Mouse (Mus musculus) T-helper 2 cell (primary cell): ENCODE measurements around the gene Zbtb21.

ENCODE experiments used
- in situ Hi-C: fragments of 300-600 bp; cut with MboI, MseI; formaldehyde crosslinking; loops from one replicate; pipeline ENCODE4 v1.15.1; 2025; ENCODE audit warnings: high pct_unique_total_duplicates

Gene Zbtb21

GRCm38 (mm10) chr16:97962151-97962948 is at the start of gene Zbtb21, which contains the start of gene C2cd2:
Gene Zbtb21, minus strand, starts transcription at chr16:97962622.
Gene C2cd2, minus strand, starts transcription at chr16:97962598.
- in situ Hi-C loops = loop anchor here (5.0 to 10.0 kb wide), 2 partner anchors 35 to 108 kb away; partner anchors contain the start of genes B230307C23Rik and Prdm15

- in situ Hi-C loops = loop anchor here (5.0 to 10.0 kb wide), 2 partner anchors 35 to 143 kb away; partner anchors contain the start of genes C2cd2, Prdm15 and Zbtb21
Observed at GRCm38 (mm10) chr16:97997383-97997731, 34.9 kb upstream of the Zbtb21 start.

- in situ Hi-C loops = loop anchor here (5.0 to 10.0 kb wide), 2 partner anchors 34 to 142 kb away; partner anchors contain the start of genes C2cd2, Prdm15 and Zbtb21
Observed at GRCm38 (mm10) chr16:97996616-97997382, 34.4 kb upstream of the Zbtb21 start, which contains the start of gene B230307C23Rik. Gene B230307C23Rik, plus strand, starts transcription at chr16:97997315.

GRCm38 (mm10) chr16:97995849-97996615 is 33.6 kb upstream of the Zbtb21 start:
- in situ Hi-C loops = loop anchor here (5.0 to 10.0 kb wide), 2 partner anchors 34 to 141 kb away; partner anchors contain the start of genes C2cd2, Prdm15 and Zbtb21

- in situ Hi-C loops = loop anchor here (10.0 kb wide), 1 partner anchor 138 kb away; the partner anchor contains the start of gene Prdm15
Observed at GRCm38 (mm10) chr16:97992477-97992876, 30.1 kb upstream of the Zbtb21 start.

GRCm38 (mm10) chr16:97991517-97991916 is 29.1 kb upstream of the Zbtb21 start:
- in situ Hi-C loops = loop anchor here (10.0 kb wide), 1 partner anchor 137 kb away; the partner anchor contains the start of gene Prdm15

GRCm38 (mm10) chr16:97984589-97984988 is 22.2 kb upstream of the Zbtb21 start:
- in situ Hi-C loops = no loop called here

- in situ Hi-C loops = no loop called here
Observed at GRCm38 (mm10) chr16:97981362-97981761, 18.9 kb upstream of the Zbtb21 start.

GRCm38 (mm10) chr16:97977722-97978121 is 15.3 kb upstream of the Zbtb21 start:
- in situ Hi-C loops = no loop called here

GRCm38 (mm10) chr16:97977277-97977676 is 14.9 kb upstream of the Zbtb21 start:
- in situ Hi-C loops = no loop called here

- in situ Hi-C loops = loop anchor here (5.0 to 10.0 kb wide), 2 partner anchors 33 to 109 kb away; partner anchors contain the start of genes B230307C23Rik and Prdm15
Observed at GRCm38 (mm10) chr16:97963956-97964540, 1.6 kb upstream of the Zbtb21 start.

- in situ Hi-C loops = loop anchor here (5.0 to 10.0 kb wide), 2 partner anchors 36 to 107 kb away; partner anchors contain the start of genes B230307C23Rik and Prdm15
Observed at GRCm38 (mm10) chr16:97961381-97962150, 856 bp downstream of the Zbtb21 start.

- in situ Hi-C loops = loop anchor here (5.0 to 10.0 kb wide), 2 partner anchors 37 to 106 kb away; partner anchors contain the start of genes B230307C23Rik and Prdm15
Observed at GRCm38 (mm10) chr16:97960348-97960747, 2.1 kb downstream of the Zbtb21 start.

- in situ Hi-C loops = no loop called here
Observed at GRCm38 (mm10) chr16:97958401-97958973, 3.9 kb downstream of the Zbtb21 start.

- in situ Hi-C loops = no loop called here
Observed at GRCm38 (mm10) chr16:97957626-97958025, 4.8 kb downstream of the Zbtb21 start.

GRCm38 (mm10) chr16:97956011-97956410 is 6.4 kb downstream of the Zbtb21 start:
- in situ Hi-C loops = no loop called here

GRCm38 (mm10) chr16:97953300-97953699 is 9.1 kb downstream of the Zbtb21 start:
- in situ Hi-C loops = no loop called here

- in situ Hi-C loops = no loop called here
Observed at GRCm38 (mm10) chr16:97952801-97953200, 9.6 kb downstream of the Zbtb21 start.

- in situ Hi-C loops = no loop called here
Observed at GRCm38 (mm10) chr16:97952371-97952770, 10.1 kb downstream of the Zbtb21 start.
